Mouse (Mus musculus) layer of hippocampus, adult 8-10 months (tissue): ENCODE measurements around the gene Aspm. TPM values are rescaled to one million over a fixed set of nuclear protein-coding genes. Genes with fewer than 3 reads are reported as not detected.

Source experiments
- DNase-seq, 2 experiments: peaks; one replicate each; pipeline ENCODE4 v3.0.0; 2022; ENCODE audit warnings: low spot score in 2 of 2
- total RNA-seq, 4 experiments: library from RNA; stranded (reverse); gene quantifications; 2 replicates each; pipeline ENCODE4 v1.2.4; 2022

Gene Aspm
- total RNA-seq, 4 experiments from 2014 or later: 0.26 to 0.96 (median 0.28) TPM

DNA sequence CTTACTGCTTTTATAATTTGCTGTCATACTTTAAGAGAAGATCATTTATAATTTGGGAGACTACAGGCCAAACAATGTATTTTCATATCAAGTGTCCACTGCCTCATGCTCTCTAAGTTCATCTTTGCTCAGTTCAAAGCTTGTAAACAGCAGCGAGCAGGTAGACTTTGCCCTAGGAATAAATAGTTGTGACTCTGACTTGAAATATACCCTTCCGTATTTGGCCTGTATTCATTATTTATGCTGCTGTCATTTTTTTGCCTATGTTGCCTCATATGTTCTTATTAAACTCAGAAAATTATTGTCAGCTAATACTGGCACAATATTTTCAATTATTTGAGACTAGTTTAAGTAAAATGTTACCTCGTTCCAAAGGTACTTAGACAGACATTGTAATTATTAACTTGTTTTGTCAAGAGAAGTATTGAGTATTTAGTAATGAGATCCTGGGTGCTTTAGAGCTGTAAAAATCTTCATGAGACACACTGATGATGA lies 46.7 kb downstream of the Aspm start, which contains the start of gene F13b:
TSS of gene F13b (plus strand) at position 445 of the 495 bp plus-strand sequence.
- DNase-seq: no peak

DNA sequence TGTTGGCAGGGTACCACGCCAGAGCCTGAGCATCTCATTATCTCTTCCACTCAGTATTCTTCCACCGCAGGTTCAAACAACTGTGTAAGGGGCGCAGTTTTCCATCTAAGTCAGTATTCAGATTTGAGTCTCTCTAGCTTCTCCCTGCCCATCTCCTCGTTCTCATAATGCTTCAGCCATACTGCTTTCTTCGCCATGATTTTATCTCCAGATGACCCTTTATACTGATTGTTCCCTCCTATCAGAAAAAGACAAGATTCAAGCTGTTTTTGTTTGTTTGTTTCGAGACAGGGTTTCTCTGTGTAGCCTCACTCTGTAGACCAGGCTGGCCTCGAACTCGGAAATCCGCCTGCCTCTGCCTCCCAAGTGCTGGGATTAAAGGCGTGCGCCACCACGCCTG lies 60.0 kb downstream of the Aspm start:
- no peak for DNase-seq

Other genes with a start within 250 kb of the Aspm start
- gene Crb1, start 77.7 kb upstream of the Aspm start, total RNA-seq: under 1 TPM; 0.52 to 0.73 (median 0.65) TPM
- gene Zbtb41, start 32.5 kb upstream of the Aspm start, total RNA-seq: 10 to 100 TPM; 28.6 to 32.6 (median 28.9) TPM
- not detected for gene F13b, start 46.9 kb downstream of the Aspm start, total RNA-seq
- not detected for gene Cfhr1, start 105.5 kb downstream of the Aspm start, total RNA-seq